Mouse (Mus musculus) midbrain, embryonic 14.5 days (tissue): Measurements from ENCODE around the gene Wdr41. TPM values are rescaled to one million over a fixed set of nuclear protein-coding genes. Genes with fewer than 3 reads are reported as not detected.

Source experiments
- ATAC-seq: fragments of 200-750 bp; cut with Nextera tagmentation; 2 replicates; pipeline ENCODE4 v1.8.0; 2017; ENCODE audit warnings: moderate number of reproducible peaks, moderate library complexity; ENCODE audit not compliant: low FRiP score, low TSS enrichment
- DNase-seq: peaks from one replicate; pipeline ENCODE4 v3.0.0-alpha.2; 2015
- H3K27ac ChIP-seq: fragments of 300-500 bp; sonication (generic); replicated peaks from 2 replicates; pipeline ENCODE4 v1.5.1; 2014; ENCODE audit warnings: mild to moderate bottlenecking, low read depth, low read length, moderate library complexity
- H3K27me3 ChIP-seq: fragments of 300-500 bp; sonication (generic); 2 replicates; pipeline ENCODE4 v1.6.1; 2014; ENCODE audit warnings: low read length, control low read depth, mixed read lengths; ENCODE audit not compliant: control insufficient read depth, insufficient read depth
- H3K36me3 ChIP-seq: fragments of 300-500 bp; sonication (generic); 2 replicates; pipeline ENCODE4 v1.6.1; 2014; ENCODE audit warnings: low read length, control low read depth; ENCODE audit not compliant: control insufficient read depth, insufficient read depth
- H3K4me1 ChIP-seq: fragments of 300-500 bp; sonication (generic); 2 replicates; pipeline ENCODE4 v1.6.1; 2014; ENCODE audit warnings: mild to moderate bottlenecking, antibody characterized with exemption, low read length, control low read depth; ENCODE audit not compliant: control insufficient read depth, insufficient read depth
- H3K4me2 ChIP-seq: fragments of 300-500 bp; sonication (generic); 2 replicates; pipeline ENCODE4 v1.6.1; 2014; ENCODE audit warnings: mild to moderate bottlenecking, low read length, moderate library complexity
- H3K4me3 ChIP-seq: fragments of 300-500 bp; sonication (generic); replicated peaks from 2 replicates; pipeline ENCODE4 v1.5.1; 2014; ENCODE audit warnings: low read depth, low read length
- H3K9ac ChIP-seq: fragments of 300-500 bp; sonication (generic); replicated peaks from 2 replicates; pipeline ENCODE4 v1.6.1; 2014; ENCODE audit warnings: mild to moderate bottlenecking, low read length, moderate library complexity
- H3K9me3 ChIP-seq: fragments of 300-500 bp; sonication (generic); 2 replicates; pipeline ENCODE4 v1.6.1; 2016; ENCODE audit warnings: low read length, control low read depth, mixed read lengths; ENCODE audit not compliant: control insufficient read depth
- WGBS: fragments of 180-500 bp; shearing (Covaris S2); extraction: QIAGEN DNeasy Blood & Tissue Kit; methylation state at CpG from one replicate; pipeline ENCODE4 v1.1.7; 2014; 5-methylcytosine and 5-hydroxymethylcytosine counted together
- polyA plus RNA-seq: library from polyadenylated mRNA; unstranded; fragments of >200 nt; fragmentation: Nextera tagmentation; extraction: Ambion mirVana; gene quantifications from 2 replicates; pipeline ENCODE4 v1.2.1, GENCODE M21; 2014

Gene Wdr41
- polyA plus RNA-seq, 1 experiment from 2014 or later = 25.0 TPM

DNA sequence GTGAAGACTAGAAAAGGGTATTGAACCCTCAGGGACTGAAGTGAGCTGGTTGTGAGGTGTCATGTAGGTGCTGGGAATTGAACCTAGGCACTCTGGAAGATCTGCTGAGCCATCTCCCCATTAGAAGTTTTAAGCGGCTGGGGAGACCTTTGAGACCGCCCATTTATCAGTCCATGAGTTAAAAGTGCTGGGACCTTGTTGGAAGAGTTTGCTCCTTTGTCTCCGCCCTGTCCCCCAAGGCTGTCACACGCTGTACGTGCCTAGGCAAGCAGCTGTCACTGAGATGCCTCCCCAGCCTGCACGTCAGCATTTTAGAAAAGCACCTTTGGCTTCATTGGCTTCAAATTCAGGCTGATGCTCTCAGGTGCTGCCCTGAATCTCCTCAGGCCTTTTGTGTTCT is 44.1 kb downstream of the Wdr41 start:
- WGBS = 85% methylated on average over 6 of the region's 6 CpGs
- H3K9me3 ChIP-seq = no peaks in the 10 kb centered on the region
- no peak overlapping the region for H3K4me3 ChIP-seq
- H3K27ac ChIP-seq = no peak overlapping the region
- ATAC-seq = no peak
- no peak overlapping the region for H3K4me2 ChIP-seq
- H3K27me3 ChIP-seq = no peaks in the 10 kb centered on the region
- H3K36me3 ChIP-seq = peaks cover 9% of the 10 kb centered on the region; the same call in 1 of the 2 replicates
- no peak overlapping the region for H3K9ac ChIP-seq
- peaks cover 6% of the 10 kb centered on the region; the same call in 1 of the 2 replicates for H3K4me1 ChIP-seq
- DNase-seq = no peak

DNA sequence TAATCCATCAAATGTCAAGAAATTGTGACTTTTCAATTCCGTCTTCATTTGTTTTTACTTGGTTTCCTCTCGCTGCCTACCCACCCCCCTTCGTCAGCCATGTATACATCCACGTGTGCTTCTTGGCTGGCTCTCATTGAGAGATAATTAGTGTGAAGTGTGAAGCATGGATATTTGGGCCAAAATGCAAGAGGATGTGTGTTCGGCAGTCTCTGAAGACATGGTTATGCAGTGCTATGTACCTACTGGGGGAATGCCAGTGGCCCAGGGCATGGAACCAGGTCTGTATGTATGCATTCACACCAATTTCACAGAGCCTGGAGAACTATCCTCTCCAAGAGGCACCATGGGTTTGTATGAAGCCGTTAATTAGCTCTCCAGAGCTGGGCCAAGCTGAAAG is 54.7 kb downstream of the Wdr41 start:
- ATAC-seq = no peak

DNA sequence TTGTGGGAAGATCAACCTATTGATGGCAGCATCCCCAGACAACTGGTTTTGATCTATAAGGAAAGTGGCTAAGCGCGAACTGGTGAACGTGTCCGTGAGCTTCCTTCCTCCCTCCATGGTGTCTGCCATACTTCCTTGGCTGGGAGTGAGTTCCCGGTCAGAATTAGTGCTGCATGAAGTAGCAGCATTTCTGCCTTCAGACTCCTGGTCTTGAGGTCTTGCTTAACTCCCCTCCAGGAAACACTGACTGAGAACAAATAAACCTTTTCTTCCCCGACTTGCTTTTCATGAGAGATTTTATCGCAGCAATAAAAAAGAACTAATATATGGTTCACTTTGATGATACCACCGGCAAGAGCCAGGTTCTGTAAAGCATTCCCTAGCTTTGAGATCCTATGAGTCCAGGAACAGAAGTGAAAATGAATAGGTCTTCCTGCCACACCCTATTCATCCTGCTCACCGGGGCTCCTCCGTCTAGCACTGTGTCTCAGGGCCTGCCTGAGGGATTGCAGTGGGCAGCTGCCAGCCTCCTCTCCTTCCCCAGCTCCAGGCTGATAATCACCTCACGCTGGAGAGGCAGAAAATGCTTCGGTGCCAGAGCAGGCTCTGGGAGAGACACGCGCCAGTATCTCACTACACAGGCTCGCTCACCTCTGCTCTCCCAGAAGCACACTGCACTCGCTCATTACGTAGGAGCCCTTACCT is 56.1 kb downstream of the Wdr41 start:
- Histone ChIP-seq H3K27ac (no peak overlapping the region), H3K4me2 (no peak overlapping the region), H3K4me1 (no peaks in the 10 kb centered on the region), H3K27me3 (no peaks in the 10 kb centered on the region), H3K9ac (no peak overlapping the region), H3K36me3 (no peaks in the 10 kb centered on the region; the same call in 1 of the 2 replicates), H3K9me3 (no peaks in the 10 kb centered on the region), H3K4me3 (no peak overlapping the region)
- no peak for ATAC-seq
- peak; percentile 19 for DNase-seq
- 74% methylated on average over 17 of the region's 17 CpGs for WGBS

More for the DNA sequence above, 54.7 kb downstream of the Wdr41 start:
- no peaks in the 10 kb centered on the region for H3K4me1 ChIP-seq
- H3K9me3 ChIP-seq = no peaks in the 10 kb centered on the region
- no peaks in the 10 kb centered on the region; the same call in 1 of the 2 replicates for H3K36me3 ChIP-seq
- WGBS = 90% methylated on average over 6 of the region's 6 CpGs
- H3K9ac ChIP-seq = no peak overlapping the region
- H3K4me2 ChIP-seq = no peak overlapping the region
- H3K4me3 ChIP-seq = no peak overlapping the region
- no peak overlapping the region for H3K27ac ChIP-seq
- no peak for DNase-seq
- H3K27me3 ChIP-seq = no peaks in the 10 kb centered on the region

DNA sequence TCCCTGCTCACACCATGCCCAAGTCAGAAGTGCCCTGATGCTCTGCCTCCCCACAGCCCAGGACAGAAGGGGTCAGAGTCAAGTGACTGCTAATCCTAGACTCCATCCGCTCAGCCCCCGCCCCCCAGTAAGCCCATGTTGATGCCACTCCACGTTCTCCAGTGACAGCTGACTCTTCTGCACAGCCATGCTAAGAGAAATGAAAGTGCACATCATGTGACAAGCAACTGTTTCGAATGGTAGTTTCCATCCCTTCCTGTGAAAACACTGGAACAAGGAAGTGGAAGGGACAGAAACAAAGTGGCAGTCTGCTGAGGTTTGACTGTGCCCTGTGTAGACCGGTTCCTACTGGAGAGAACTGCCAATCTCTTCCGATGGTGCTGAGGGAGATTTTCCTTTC is 56.8 kb downstream of the Wdr41 start:
- H3K27ac ChIP-seq = no peak overlapping the region
- WGBS = 84% methylated on average over 6 of the region's 6 CpGs
- no peak for ATAC-seq

DNA sequence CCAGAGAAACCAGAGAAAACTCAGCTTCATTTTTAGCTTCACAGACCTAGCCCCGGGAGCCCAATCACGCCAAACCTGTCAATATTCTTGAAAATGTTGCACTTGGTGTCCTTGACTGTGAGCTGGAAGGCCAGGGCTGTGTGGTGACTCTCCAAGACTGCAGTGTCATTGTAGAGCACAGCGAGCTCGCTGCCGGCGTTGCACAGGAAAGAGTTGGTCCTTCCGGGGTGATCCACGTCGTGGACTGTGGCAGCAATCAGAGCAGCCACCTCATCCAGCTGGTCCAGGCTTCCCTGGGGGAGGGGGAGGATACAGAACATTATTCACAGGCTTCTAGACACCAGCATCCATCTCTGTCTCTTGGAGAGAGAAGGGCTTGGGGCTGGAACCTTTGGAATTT is 58.0 kb downstream of the Wdr41 start:
- Histone ChIP-seq H3K27ac (no peak overlapping the region), H3K4me3 (no peak overlapping the region), H3K27me3 (no peaks in the 10 kb centered on the region), H3K9me3 (no peaks in the 10 kb centered on the region), H3K4me1 (no peaks in the 10 kb centered on the region), H3K4me2 (no peak overlapping the region), H3K36me3 (no peaks in the 10 kb centered on the region), H3K9ac (no peak overlapping the region)
- 89% methylated on average over 9 of the region's 9 CpGs for WGBS
- no peak for DNase-seq
- ATAC-seq = no peak

More for the DNA sequence above, 56.8 kb downstream of the Wdr41 start:
- H3K4me2 ChIP-seq = no peak overlapping the region
- H3K9ac ChIP-seq = no peak overlapping the region
- no peaks in the 10 kb centered on the region for H3K9me3 ChIP-seq
- H3K4me1 ChIP-seq = no peaks in the 10 kb centered on the region
- DNase-seq = no peak
- H3K27me3 ChIP-seq = no peaks in the 10 kb centered on the region
- H3K4me3 ChIP-seq = no peak overlapping the region
- H3K36me3 ChIP-seq = no peaks in the 10 kb centered on the region; the same call in 1 of the 2 replicates

DNA sequence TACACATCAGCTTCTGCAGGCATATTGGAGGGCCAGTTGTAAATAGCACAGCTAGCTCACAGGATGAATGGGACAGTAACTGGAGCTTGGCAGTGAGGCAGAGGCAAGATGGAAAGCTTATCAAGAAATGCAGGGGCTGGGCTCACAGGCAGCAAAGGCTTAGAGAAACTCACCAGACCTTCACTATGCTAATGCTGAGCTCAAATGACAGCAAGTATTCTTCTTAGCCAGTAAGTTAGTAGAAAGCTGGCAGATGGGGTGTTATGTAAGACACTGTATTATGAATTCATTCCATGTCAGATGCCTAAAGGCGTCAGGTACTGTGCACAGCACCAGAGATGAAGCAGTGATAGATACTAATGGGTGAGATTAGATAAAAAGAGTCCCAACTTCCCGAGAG is 58.6 kb downstream of the Wdr41 start:
- ATAC-seq (no peak), DNase-seq (no peak)
- WGBS = 77% methylated on average over 2 of the region's 2 CpGs
- no peak overlapping the region for H3K4me2 ChIP-seq
- no peak overlapping the region for H3K4me3 ChIP-seq
- no peaks in the 10 kb centered on the region for H3K36me3 ChIP-seq
- no peaks in the 10 kb centered on the region for H3K4me1 ChIP-seq
- H3K9ac ChIP-seq = no peak overlapping the region
- no peaks in the 10 kb centered on the region for H3K27me3 ChIP-seq
- H3K27ac ChIP-seq = no peak overlapping the region
- H3K9me3 ChIP-seq = no peaks in the 10 kb centered on the region

DNA sequence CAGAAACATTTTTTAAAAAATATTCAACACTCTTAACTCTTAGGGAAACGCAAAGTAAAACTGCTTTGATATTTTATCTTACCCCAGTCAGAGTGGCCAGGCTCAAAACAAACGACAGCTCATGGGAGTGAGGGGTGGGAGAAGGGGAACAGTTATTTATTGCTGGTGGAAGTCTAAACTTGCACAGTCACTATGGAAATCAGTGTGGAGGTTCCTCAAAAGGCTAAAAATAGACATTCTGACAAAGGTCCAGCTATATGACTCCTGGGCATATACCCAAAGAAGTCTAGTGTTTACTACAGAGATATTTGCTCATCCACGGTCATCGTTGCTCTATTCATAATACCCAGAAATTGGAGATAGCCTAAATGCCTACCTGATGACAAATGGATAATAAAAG is 62.1 kb downstream of the Wdr41 start:
- H3K27ac ChIP-seq = no peak overlapping the region
- no peaks in the 10 kb centered on the region for H3K4me1 ChIP-seq
- no peaks in the 10 kb centered on the region for H3K9me3 ChIP-seq
- no peak overlapping the region for H3K4me2 ChIP-seq
- no peak for DNase-seq
- H3K4me3 ChIP-seq = no peak overlapping the region
- no peaks in the 10 kb centered on the region for H3K36me3 ChIP-seq
- no peaks in the 10 kb centered on the region for H3K27me3 ChIP-seq
- no peak for ATAC-seq
- WGBS = 89% methylated on average over 4 of the region's 4 CpGs
- H3K9ac ChIP-seq = no peak overlapping the region

DNA sequence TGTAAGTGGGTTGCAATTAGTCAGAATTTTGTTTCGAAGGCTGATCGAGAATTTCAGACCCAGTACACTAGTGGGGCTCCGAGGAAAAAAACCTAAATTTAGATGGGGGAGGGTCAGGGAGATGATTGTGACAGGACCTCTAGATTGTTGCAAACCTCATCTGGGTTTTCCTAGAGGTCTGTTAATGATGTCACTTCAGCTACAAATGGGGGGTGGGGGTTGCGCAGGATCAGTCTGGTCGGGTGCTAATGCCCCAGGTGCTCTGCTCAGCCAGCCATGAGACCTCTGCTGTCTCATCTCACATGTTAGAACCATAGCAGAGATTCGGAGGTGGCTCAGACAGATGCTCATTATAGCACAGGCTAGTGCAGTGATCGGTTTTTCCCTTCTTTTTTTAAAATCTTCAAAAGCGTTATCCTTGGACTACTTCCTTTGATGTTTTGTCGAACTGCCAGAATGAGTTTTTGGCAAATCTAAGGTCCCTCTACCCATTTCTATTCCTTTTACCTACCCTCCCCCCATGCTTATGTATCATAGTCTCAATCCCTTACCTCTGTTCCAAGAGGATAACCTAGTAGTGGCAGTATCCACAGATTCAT is 64.1 kb downstream of the Wdr41 start:
- 83% methylated on average over 9 of the region's 9 CpGs for WGBS
- Histone ChIP-seq H3K9me3 (no peaks in the 10 kb centered on the region), H3K9ac (no peak overlapping the region), H3K4me3 (no peak overlapping the region), H3K27ac (no peak overlapping the region), H3K36me3 (no peaks in the 10 kb centered on the region), H3K4me1 (no peaks in the 10 kb centered on the region), H3K4me2 (no peak overlapping the region), H3K27me3 (no peaks in the 10 kb centered on the region)
- ATAC-seq (no peak), DNase-seq (no peak)

DNA sequence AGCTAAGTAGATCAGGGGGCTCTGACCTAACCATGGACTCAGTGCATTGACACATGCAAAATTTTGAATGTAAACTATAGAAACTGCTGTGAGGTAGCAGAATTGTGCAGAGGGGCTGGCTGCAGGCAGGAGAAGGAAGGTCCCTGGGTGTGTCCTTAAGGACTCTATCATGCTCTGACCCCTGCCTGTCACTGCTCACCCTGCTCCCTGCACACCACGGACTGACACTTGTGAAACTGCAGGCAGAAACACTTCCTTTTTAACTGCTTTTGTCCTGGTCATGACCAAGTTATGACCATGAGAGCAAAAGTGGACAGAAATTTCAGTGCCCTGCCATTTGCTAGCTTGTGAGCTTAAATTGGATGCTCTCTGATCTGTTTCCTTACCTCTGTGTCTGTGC is 68.0 kb downstream of the Wdr41 start:
- 69% methylated on average over 1 of the region's 1 CpGs for WGBS
- Histone ChIP-seq H3K27me3 (no peaks in the 10 kb centered on the region), H3K4me2 (no peak overlapping the region), H3K36me3 (no peaks in the 10 kb centered on the region), H3K9ac (no peak overlapping the region), H3K9me3 (no peaks in the 10 kb centered on the region), H3K4me3 (no peak overlapping the region), H3K4me1 (no peaks in the 10 kb centered on the region), H3K27ac (no peak overlapping the region)
- ATAC-seq = no peak
- DNase-seq = no peak
